Mouse (Mus musculus): Measurements from ENCODE around the gene Repin1. TPM values are rescaled to one million over a fixed set of nuclear protein-coding genes. Genes with fewer than 3 reads are reported as not detected.
"Not testable (repeated sequence)": the region's sequence is repeated elsewhere in the genome, so short reads cannot be mapped to it uniquely, and the experiment has no call there.

Repin1 gene
- total RNA-seq, 1 experiment from 2014 or later, result 2.1 TPM

DNA sequence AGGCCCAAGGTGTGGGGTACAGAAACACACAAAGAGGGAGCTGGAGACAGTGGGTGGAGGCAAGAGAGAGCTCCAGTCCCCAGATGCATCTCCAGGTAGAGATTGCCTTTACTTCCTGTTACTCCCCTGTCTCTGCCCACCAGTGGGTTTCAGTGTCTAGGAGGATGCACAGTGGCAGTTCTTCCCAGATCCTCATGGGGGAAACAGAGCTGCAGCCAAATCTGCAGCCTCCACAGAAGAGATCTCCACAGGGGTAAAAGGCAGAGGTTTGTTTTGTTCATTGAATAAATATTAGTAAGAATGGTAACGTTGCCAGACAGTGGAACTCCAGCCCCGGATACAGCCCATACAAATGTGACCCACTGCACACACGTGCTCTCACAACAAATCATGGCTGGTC lies 17.0 kb downstream of the Repin1 start:
- no peak for ATAC-seq (replicated peaks; ENCODE audit: insufficient number of reproducible peaks, low FRiP score, low TSS enrichment, poor library complexity, severe bottlenecking)

GRCm38 (mm10) chr6:48613464-48613863 lies 19.8 kb downstream of the Repin1 start:
- ATAC-seq (replicated peaks; ENCODE audit: insufficient number of reproducible peaks, low FRiP score, low TSS enrichment, poor library complexity, severe bottlenecking), result no peak

DNA sequence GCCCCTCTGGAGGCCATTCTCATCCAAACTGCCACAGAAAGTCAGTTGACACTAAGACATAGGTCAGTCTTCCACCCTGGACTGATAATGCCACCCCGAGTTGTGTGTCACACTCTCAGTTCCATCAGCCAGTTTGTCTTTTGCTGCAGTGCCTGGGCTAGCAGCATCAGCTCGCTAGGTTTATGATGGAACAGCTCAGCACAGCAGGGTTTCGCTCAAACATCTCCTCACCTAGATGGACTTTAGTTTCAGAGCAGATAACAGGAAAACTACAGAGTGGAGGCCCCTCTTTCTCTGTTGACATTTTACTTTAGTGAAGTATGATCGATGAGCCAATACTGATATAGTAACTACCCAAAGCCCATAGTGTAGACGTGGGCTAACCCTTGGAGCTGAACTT lies 21.1 kb downstream of the Repin1 start:
- ATAC-seq (replicated peaks; ENCODE audit: insufficient number of reproducible peaks, low FRiP score, low TSS enrichment, poor library complexity, severe bottlenecking), result no peak

DNA sequence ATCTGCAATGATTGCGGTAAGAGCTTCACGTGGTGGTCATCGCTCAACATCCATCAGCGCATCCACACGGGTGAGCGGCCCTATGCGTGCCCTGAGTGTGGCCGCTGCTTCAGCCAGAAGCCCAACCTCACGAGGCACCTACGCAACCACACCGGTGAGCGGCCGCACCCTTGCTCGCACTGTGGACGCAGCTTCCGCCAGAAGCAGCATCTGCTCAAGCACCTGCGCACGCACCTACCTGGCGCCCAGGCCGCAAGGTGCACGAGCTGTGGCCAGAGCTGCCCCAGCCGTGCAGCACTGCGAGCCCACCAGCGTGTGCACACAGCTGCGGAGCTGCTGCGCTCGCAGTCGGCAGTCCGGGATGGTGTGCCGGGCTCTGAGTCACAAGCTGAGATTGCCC lies 26.3 kb downstream of the Repin1 start:
- ATAC-seq (replicated peaks; ENCODE audit: insufficient number of reproducible peaks, low FRiP score, low TSS enrichment, poor library complexity, severe bottlenecking), result no peak

DNA sequence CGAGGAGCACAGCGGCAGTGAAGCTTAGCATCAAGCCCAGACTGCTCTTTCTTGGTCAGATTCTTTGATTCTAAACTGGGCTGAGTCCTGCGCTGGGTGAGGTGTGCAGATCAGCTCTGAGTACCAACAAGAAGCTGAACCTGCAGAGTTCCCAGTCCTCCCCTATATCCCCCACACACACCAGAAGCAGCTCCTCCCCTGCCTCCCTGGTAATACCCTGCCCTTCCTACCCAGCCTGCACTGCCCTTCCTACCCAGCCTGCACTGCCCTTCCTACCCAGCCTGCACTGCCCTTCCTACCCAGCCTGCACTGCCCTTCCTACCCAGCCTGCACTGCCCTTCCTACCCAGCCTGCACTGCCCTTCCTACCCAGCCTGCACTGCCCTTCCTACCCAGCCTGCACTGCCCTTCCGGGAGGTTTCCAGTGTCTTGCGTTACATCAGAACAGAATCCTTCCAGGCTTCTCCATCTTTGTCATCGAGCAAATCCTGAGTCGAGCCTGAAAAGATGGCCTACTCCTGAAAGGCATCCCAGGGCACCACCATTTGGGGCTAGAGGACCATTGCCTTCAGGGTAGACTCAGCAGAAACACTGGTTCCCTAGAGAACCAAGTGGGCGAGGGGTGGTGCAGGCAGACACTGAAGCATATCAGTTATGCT lies 28.6 kb downstream of the Repin1 start:
- not testable (repeated sequence) for ATAC-seq (replicated peaks; ENCODE audit: insufficient number of reproducible peaks, low FRiP score, low TSS enrichment, poor library complexity, severe bottlenecking)

DNA sequence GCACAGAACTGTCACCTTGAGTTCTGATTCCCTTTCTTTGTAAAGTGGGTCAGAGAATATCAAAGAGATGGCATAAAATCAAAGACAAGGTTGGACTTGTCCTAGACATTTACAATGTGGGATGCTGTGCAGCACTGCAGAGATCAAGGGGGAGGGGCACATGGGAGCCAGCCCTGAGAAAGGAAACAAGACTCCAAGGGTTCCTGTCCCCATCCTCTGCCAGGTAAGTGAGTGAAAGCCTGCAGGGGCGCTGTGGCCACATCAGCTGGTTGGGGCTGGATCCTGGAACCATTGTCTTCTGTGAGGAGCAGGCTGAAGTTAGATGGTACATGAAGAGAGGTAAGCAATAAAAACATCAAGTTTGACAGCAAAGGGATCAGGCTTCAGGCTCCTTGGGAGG lies 29.8 kb downstream of the Repin1 start:
- no peak for ATAC-seq (replicated peaks; ENCODE audit: insufficient number of reproducible peaks, low FRiP score, low TSS enrichment, poor library complexity, severe bottlenecking)

- ATAC-seq (replicated peaks; ENCODE audit: insufficient number of reproducible peaks, low FRiP score, low TSS enrichment, poor library complexity, severe bottlenecking), result no peak
Measured at GRCm38 (mm10) chr6:48626464-48626863, 32.8 kb downstream of the Repin1 start, which contains the start of gene AI854703. TSS of gene AI854703 (plus strand) at chr6:48626764.

GRCm38 (mm10) chr6:48626984-48627383 lies 33.3 kb downstream of the Repin1 start:
- no peak for ATAC-seq (replicated peaks; ENCODE audit: insufficient number of reproducible peaks, low FRiP score, low TSS enrichment, poor library complexity, severe bottlenecking)

- no peak for ATAC-seq (replicated peaks; ENCODE audit: insufficient number of reproducible peaks, low FRiP score, low TSS enrichment, poor library complexity, severe bottlenecking)
Measured at GRCm38 (mm10) chr6:48627511-48627924, 33.8 kb downstream of the Repin1 start.

GRCm38 (mm10) chr6:48628377-48628776 lies 34.7 kb downstream of the Repin1 start:
- ATAC-seq (replicated peaks; ENCODE audit: insufficient number of reproducible peaks, low FRiP score, low TSS enrichment, poor library complexity, severe bottlenecking), result no peak

- no peak for ATAC-seq (replicated peaks; ENCODE audit: insufficient number of reproducible peaks, low FRiP score, low TSS enrichment, poor library complexity, severe bottlenecking)
Measured at GRCm38 (mm10) chr6:48628808-48629660, 35.4 kb downstream of the Repin1 start.

DNA sequence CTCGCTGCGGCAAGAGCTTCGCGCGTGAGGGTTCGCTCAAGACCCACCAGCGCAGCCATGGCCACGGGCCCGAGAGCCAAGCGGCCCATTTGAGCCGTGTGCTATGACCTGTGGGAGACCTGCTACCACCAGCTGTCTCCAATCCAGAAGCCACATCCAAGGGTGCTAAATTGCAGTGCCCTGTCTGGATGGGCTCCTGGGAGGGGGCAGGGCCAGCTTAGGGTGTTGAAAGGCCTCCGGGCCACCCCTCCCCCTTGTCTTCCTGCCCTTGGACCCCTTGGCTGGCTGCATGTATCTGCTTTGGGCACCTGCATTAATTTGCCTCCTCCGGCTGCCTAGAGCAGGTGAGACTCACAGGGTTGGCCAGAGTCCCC lies 36.0 kb downstream of the Repin1 start:
- ATAC-seq (replicated peaks; ENCODE audit: insufficient number of reproducible peaks, low FRiP score, low TSS enrichment, poor library complexity, severe bottlenecking), result no peak

- no peak for ATAC-seq (replicated peaks; ENCODE audit: insufficient number of reproducible peaks, low FRiP score, low TSS enrichment, poor library complexity, severe bottlenecking)
Measured at GRCm38 (mm10) chr6:48630831-48631230, 37.1 kb downstream of the Repin1 start.

DNA sequence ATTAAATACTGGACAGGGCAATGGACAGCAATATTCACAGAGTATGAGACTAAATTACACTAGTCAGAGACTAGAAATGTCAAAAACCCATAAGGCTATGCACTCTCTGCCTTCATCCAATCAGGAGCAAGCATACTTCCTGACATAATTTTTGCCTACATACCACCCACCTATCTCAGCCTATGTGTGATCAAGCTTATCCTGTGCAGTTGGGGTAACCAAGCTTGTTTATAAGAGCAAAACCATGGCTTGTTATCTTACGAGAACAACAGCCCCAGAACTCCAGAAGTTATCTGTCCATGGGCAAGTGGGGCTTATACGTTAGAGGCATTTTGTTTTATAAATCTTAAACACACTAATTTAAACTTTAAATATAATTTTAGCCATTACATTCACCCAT lies 41.4 kb downstream of the Repin1 start:
- no peak for ATAC-seq (replicated peaks; ENCODE audit: insufficient number of reproducible peaks, low FRiP score, low TSS enrichment, poor library complexity, severe bottlenecking)

DNA sequence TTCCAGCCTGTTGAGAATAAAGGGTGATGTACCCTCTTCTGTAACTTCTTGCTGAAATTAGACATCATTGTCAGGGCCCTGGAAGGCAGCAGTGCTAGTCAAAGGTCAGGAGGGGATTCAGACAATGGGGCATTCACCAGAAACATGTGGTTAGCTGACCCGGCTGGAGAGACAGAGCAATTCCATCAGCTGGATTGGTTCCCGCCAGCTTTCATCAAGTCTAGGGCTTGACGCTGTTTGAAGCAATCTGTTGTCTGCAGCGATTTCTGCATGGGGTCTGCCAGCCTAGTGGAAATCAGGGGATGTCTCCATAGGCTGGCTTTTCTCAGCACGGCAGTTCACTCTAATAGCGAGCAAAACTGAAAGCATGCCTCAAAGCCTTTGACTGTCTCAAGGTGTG lies 42.8 kb downstream of the Repin1 start:
- no peak for ATAC-seq (replicated peaks; ENCODE audit: insufficient number of reproducible peaks, low FRiP score, low TSS enrichment, poor library complexity, severe bottlenecking)

GRCm38 (mm10) chr6:48637811-48638500 lies 44.3 kb downstream of the Repin1 start:
- ATAC-seq (replicated peaks; ENCODE audit: insufficient number of reproducible peaks, low FRiP score, low TSS enrichment, poor library complexity, severe bottlenecking), result no peak

DNA sequence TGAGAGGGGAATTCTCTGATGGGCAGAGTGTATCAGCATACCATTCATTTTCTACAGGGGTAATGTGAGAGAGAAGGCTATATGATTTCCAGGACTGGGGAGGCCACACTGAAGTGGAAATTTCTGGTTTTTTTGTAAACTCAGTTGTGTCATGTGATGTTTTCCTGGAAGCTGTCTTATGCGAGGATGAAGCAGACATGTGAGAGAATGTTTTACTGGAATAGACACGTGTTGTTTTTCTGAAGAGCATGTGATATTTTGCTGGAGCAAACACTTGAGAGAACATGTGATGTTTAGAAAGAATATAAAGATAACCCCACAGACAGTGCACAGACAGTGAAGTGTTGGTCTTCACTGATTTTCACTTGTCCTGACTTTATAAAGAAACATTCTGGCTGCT lies 44.9 kb downstream of the Repin1 start:
- ATAC-seq (replicated peaks; ENCODE audit: insufficient number of reproducible peaks, low FRiP score, low TSS enrichment, poor library complexity, severe bottlenecking), result no peak

- no peak for ATAC-seq (replicated peaks; ENCODE audit: insufficient number of reproducible peaks, low FRiP score, low TSS enrichment, poor library complexity, severe bottlenecking)
Measured at GRCm38 (mm10) chr6:48641391-48641790, 47.7 kb downstream of the Repin1 start.

- no peak for ATAC-seq (replicated peaks; ENCODE audit: insufficient number of reproducible peaks, low FRiP score, low TSS enrichment, poor library complexity, severe bottlenecking)
Measured at GRCm38 (mm10) chr6:48642764-48643292, 49.1 kb downstream of the Repin1 start.
